Mouse (Mus musculus) Patski (cell line): ENCODE data around the gene Vps18. TPM values are rescaled to one million over a fixed set of nuclear protein-coding genes. Genes with fewer than 3 reads are reported as not detected.
A peak's percentile ranks its signal among the peaks of the same experiment; 100 is the strongest.

Source experiments
- ATAC-seq: fragments of 100-300 bp; one replicate; pipeline ENCODE4 v1.8.0; 2021
- CTCF ChIA-PET: fragments of 350-600 bp; sonication (Branson Sonifier 250); formaldehyde crosslinking; loops from one replicate; lab custom pipeline; 2022; ENCODE audit warnings: inconsistent platforms; lab: Charles Lee
- POLR2A ChIA-PET: fragments of 350-600 bp; sonication (Branson Sonifier 250); formaldehyde crosslinking; loops from one replicate; lab custom pipeline; 2022; ENCODE audit warnings: antibody characterized with exemption, inconsistent platforms; lab: Charles Lee
- DNase-seq: peaks from one replicate; pipeline ENCODE4 v3.0.0-alpha.2; 2011; ENCODE audit warnings: low read depth, low spot score
- H3K27me3 ChIP-seq: fragments of 371-371 bp; one replicate; pipeline ENCODE4 v1.5.1; 2021
- CTCF ChIP-seq: fragments of 100-300 bp; IDR thresholded peaks from one replicate; pipeline ENCODE4 v1.5.1; 2021
- in situ Hi-C: fragments of 300-500 bp; cut with MboI; formaldehyde crosslinking; loops from 3 replicates; pipeline ENCODE4 v1.11.1; 2018; ENCODE audit warnings: low pct_unique_long_range_greater_than_20kb, mixed read lengths
- polyA plus RNA-seq: library from polyadenylated mRNA; unstranded; gene quantifications from one replicate; pipeline ENCODE4 v1.2.3, GENCODE M21; 2021

Vps18 gene
- polyA plus RNA-seq, 1 experiment from 2014 or later, result 25.3 TPM

DNA sequence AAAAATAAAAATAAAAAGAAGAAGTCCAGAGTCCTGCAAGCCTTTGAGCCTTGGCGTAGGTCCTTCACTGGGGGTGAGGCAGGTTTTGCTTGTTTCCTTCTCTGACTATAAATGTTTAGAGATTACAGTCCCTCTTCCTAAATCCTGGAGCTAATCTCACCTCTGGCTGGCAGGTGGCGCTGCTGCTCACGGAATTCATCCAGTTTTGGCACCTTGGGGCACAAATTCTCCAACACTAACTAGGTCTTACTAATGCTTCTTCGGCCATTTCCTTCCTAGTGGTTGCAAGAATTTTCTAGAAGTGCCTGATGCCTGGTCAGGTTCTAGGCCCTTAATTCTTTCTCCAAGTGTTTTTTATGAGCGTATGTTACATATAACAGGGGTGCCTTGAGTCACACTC is 9.8 kb downstream of the Vps18 start:
- CTCF ChIA-PET, result interaction anchor here (2.5 to 4.4 kb wide), 3 partner anchors 16 to 116 kb away, joined by 15 to 26 read pairs (median 23); partner anchors contain the start of gene Dll4
- no peaks in the 10 kb centered on the region for H3K27me3 ChIP-seq
- TF ChIP-seq CTCF, result no peak
- no peak for DNase-seq
- POLR2A ChIA-PET, result no interaction called here
- in situ Hi-C loops, result loop anchor here (5.0 to 10.0 kb wide), 3 partner anchors 104 to 224 kb away; no protein-coding TSS in a partner anchor
- no peak for ATAC-seq

DNA sequence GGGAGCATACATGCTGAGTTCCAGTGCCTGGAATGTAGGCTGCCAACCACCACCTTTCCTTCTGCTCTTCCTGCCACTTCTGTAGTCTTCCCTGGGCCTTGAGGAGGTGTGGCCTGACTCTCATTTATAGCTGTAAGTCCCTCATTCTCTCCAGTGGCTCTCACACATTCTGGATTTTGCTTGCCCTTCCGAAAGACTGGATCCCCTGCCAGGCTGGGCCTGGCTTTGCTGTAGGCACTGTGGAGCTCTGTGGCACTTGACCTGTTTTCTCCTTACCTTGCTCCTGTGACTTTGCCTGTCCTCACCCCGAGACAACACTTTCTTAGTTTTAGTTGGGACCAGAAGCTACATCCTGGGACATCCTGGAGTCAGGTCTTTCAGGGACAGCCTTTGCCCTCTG is 10.3 kb downstream of the Vps18 start:
- no peak for ATAC-seq
- no peak for TF ChIP-seq CTCF
- H3K27me3 ChIP-seq, result no peaks in the 10 kb centered on the region
- CTCF ChIA-PET, result interaction anchor here (0.7 to 4.4 kb wide), 7 partner anchors 9 to 115 kb away, joined by 3 to 26 read pairs (median 9); partner anchors contain the start of genes Dll4 and Vps18
- no peak for DNase-seq
- in situ Hi-C loops, result loop anchor here (5.0 to 10.0 kb wide), 3 partner anchors 103 to 223 kb away; no protein-coding TSS in a partner anchor
- POLR2A ChIA-PET, result interaction anchor here (1.2 kb wide), 1 partner anchor 20 kb away, joined by 4 read pairs; no protein-coding TSS in a partner anchor

DNA sequence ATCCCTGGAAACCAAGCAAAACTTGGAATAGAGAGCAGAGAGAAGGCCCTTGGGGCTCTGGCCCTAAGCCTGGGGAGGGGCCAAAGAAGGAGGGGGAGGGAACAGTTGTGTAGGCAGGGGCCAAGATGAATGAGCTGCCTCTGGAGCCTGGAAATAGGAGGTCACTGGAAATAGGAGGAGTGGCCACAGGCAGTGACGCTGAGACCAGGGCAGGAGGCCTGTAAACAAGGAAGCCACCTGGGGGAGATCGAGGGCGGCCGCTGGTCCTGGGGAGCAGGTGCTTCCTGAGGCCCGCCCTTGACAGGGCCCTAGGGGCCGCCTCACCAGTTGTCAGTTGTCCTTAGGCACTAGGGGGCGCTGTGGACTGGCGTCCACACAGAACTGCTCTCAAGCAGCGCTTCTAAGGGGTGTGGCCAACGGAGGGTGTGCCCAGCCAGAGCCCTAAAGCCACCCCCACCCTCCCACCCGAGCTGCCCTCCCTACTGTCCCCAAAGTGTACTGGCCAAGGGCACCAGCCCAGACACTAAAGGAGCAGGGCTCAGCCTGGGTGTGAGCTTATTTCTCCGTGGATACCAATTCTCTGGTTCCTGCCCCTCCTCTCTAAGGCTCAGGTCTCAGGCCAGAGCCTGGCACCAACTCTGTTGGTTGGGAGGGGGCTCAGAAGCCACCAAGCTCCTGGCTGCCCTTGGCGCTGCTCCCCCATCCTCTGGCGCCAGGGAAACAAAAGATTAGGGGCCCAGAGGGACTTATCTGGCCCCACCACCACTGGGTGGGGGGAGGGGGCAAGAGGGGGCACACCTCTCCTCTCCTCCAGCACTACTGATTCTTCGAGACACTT is 11.7 kb downstream of the Vps18 start:
- ATAC-seq, result peak; percentile 80

DNA sequence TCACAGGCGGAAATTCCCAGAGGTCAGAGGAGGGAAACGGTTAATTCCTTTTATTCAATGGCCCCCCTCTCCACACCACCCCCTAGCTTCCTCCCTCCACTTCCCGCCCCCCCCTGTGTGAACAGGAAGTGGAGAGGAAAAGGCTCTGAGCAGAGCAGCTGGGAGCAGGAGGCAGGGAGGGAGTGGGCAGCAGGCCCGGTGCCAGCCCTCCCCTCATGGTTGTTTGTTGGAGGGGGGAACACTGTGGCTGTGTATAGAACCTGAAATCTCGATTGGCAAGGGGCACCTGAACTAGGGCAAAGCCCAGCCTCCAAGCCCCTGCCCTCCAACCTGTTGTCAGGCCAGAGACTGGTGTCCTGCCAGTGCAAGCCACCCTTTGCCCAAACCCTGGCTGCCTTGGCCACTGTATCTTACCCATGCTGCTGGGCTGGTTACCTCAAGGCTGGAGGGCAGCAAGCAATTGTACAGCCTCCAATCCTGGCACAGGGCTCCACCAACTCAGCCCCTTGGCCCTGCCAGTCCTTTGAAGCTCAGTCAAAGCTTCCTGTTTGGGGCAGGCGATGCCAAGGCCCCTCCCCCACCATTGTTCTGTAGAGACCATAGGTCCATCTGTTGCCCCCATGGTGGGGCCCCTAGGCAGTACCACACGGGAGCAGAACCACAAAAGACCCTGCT is 12.4 kb downstream of the Vps18 start:
- DNase-seq (no peak), ATAC-seq (no peak)
- TF ChIP-seq CTCF, result no peak
- POLR2A ChIA-PET, result interaction anchor here (0.6 to 1.5 kb wide), 4 partner anchors 14 to 96 kb away, joined by 3 to 5 read pairs (median 3); partner anchors contain the start of gene Dll4
- in situ Hi-C loops, result no loop called here
- no peaks in the 10 kb centered on the region for H3K27me3 ChIP-seq
- CTCF ChIA-PET, result interaction anchor here (0.8 to 4.4 kb wide), 6 partner anchors 10 to 112 kb away, joined by 3 to 23 read pairs (median 5); no protein-coding TSS in a partner anchor

More for the DNA sequence above, 11.7 kb downstream of the Vps18 start:
- H3K27me3 ChIP-seq, result no peaks in the 10 kb centered on the region
- POLR2A ChIA-PET, result interaction anchor here (0.6 to 1.5 kb wide), 5 partner anchors 14 to 95 kb away, joined by 3 to 5 read pairs (median 3); partner anchors contain the start of gene Dll4
- no peak for DNase-seq
- no peak for TF ChIP-seq CTCF
- CTCF ChIA-PET, result interaction anchor here (0.8 to 4.4 kb wide), 13 partner anchors 10 to 142 kb away, joined by 3 to 23 read pairs (median 4); partner anchors contain the start of genes Dll4 and Vps18
- in situ Hi-C loops, result loop anchor here (5.0 to 10.0 kb wide), 3 partner anchors 102 to 222 kb away; no protein-coding TSS in a partner anchor

DNA sequence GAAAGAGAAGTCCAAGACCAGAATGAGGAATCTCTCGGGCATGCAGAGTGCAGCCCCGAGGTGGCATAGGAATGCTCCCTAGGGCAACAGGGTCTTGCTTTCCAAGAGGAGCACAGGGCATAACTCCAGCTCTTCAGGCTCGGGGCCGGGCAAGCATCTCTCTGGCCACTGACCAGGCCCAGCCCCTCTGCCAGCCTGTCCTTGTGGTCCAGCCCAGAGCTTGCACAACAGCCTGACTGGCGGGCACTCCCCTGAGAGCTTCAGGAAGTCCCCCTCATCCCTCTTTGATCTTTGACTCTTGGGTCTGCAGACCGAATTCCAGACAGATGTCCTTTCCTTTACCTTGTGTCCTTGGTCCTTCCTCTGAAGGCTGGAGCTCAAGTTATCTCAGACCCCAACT is 14.3 kb downstream of the Vps18 start:
- DNase-seq, result no peak
- H3K27me3 ChIP-seq, result no peaks in the 10 kb centered on the region
- ATAC-seq, result no peak
- TF ChIP-seq CTCF, result no peak
- POLR2A ChIA-PET, result interaction anchor here (0.9 kb wide), 1 partner anchor 10 kb away, joined by 4 read pairs; no protein-coding TSS in a partner anchor
- CTCF ChIA-PET, result no interaction called here
- in situ Hi-C loops, result no loop called here

DNA sequence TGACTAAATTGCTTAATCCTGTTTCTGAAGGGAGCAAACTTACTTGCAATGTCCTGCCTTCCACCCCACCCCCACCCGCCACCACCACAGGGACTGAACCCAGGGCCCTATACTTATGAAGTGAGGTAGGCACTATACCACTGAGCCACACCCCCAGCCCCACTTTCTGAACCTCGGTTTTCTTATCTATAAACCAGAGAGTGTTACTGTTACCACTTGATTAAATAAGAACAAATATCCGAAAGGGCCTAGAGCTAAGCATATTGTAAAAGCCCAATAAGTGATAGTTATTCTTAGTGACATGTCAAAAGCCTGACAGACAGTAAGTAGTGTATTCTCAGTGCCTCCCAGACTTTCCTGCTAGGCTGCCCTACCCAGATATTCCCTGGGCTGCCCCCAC is 15.9 kb downstream of the Vps18 start:
- CTCF ChIA-PET, result no interaction called here
- no peak for ATAC-seq
- in situ Hi-C loops, result no loop called here

DNA sequence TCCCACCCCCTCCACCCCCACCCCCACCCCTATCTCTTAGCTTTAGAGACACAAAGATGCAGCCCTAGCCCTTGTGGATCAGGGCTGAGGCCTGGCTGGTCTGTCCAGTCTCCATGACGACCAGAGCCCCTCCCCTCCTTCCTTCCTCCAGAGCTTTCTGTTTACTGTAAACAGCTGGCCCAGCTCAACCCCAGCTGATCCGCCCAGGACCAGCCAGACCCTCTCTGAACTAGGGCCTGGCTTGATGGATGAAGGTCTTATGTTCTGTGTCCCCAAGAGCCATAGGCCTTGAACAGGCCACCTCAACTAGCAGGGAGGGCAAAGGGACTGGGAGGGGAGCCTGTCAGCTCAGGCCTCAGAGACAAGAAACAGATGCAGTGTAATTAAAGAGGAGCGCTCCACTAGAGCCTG is 16.3 kb downstream of the Vps18 start:
- H3K27me3 ChIP-seq, result no peaks in the 10 kb centered on the region
- in situ Hi-C loops, result no loop called here
- TF ChIP-seq CTCF, result no peak
- ATAC-seq (no peak), DNase-seq (no peak)
- ChIA-PET CTCF (no interaction called here), POLR2A (no interaction called here)

More for the DNA sequence above, 15.9 kb downstream of the Vps18 start:
- POLR2A ChIA-PET, result no interaction called here
- no peak for TF ChIP-seq CTCF
- DNase-seq, result no peak
- no peaks in the 10 kb centered on the region for H3K27me3 ChIP-seq

DNA sequence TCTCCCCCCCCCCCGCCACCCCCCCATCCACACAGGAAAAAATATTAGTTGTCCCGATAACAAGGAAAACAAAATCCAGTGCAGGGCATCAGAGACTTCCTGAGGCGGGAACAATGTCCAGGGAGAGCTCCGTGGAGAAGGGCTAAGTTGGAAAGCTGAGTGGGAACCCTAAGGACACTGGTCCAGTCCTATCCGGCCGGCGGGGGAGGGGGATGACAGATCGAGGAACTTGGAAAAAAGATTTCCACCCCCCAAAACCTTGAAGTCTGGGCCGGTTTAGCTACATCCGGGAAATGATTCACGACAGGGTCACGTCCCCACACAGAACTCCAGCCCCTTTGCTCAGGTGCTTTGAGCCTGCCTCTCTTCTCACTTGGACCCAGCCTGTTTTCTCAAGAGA is 23.0 kb downstream of the Vps18 start:
- ATAC-seq (no peak), DNase-seq (no peak)
- no peaks in the 10 kb centered on the region for H3K27me3 ChIP-seq
- POLR2A ChIA-PET, result no interaction called here
- TF ChIP-seq CTCF, result no peak
- in situ Hi-C loops, result no loop called here
- CTCF ChIA-PET, result interaction anchor here (1.9 to 5.0 kb wide), 2 partner anchors 11 to 12 kb away, joined by 6 to 23 read pairs; no protein-coding TSS in a partner anchor

DNA sequence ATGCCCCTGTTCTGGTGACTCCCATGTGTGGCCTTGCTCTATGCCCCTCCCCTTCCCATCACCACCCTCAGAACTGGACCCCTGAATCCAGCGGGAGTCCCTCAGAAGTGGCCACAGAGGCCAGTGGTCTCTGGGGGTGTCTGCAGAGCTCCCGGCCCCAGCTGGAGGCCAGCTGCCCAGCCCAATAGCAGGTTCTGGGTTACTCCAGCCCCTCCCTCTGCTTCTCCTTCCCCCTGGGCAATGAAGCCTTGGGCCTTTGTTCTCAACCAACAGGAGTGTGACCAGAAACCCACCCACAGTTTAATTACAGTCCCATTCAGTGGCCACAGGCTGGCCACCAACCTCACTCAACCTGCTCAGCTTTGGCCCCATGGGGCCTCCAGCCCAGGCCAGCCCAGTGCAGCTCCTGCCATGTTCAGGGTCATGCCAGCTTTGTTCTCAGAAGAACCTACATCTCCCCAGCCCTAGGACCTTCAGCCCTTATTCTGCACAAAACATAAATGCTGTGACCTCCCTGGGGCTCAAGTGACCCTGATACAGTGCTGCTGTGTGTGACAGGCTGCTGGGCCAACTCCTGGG is 23.9 kb downstream of the Vps18 start:
- ChIA-PET CTCF (interaction anchor here (5.0 kb wide), 1 partner anchor 13 kb away, joined by 23 read pairs; no protein-coding TSS in a partner anchor), POLR2A (interaction anchor here (1.2 kb wide), 1 partner anchor 9 kb away, joined by 4 read pairs; no protein-coding TSS in a partner anchor)
- H3K27me3 ChIP-seq, result no peaks in the 10 kb centered on the region
- DNase-seq (no peak), ATAC-seq (no peak)
- in situ Hi-C loops, result no loop called here
- no peak for TF ChIP-seq CTCF
